Mouse (Mus musculus): ENCODE data around the gene Fam189a1. TPM values are rescaled to one million over a fixed set of nuclear protein-coding genes. Genes with fewer than 3 reads are reported as not detected.

The Fam189a1 gene
- total and polyA plus RNA-seq, 3 experiments, result not detected

DNA sequence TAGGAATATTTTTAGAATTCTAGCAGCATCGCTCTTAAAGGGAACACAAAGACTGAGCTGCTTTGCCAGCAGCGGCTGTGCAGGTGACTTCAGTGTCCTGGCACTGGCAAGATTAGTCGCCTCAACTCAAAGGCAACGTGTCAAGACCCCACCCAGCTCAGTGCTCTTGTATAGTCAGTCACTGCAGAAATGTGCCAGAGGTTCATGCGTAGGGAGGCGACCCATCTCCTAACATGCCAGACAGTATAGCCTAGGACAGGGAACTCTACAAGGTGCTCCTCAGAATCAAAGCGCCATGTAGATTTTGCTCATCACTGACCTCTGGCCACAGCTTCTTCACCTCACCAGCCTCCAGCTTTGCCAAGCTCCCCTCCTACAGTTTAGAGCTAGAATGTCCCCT, 4.8 kb downstream of the Fam189a1 start:
- no peaks in the 10 kb centered on the region for H3K79me2 ChIP-seq (ENCODE audit: control insufficient read depth, insufficient read depth, low read length, poor library complexity)
- H3K9me3 ChIP-seq (replicated peaks; ENCODE audit: insufficient read depth, low read length), result no peaks in the 10 kb centered on the region
- H3K27me3 ChIP-seq (ENCODE audit: control insufficient read depth in 1 of 2, insufficient read depth in 2 of 2, low read length in 2 of 2), result no peaks in the 10 kb centered on the region
- no peak overlapping the region for H3K9ac ChIP-seq (ENCODE audit: control insufficient read depth, low read depth, low read length, poor library complexity, severe bottlenecking)
- DNase-seq (ENCODE audit: low read depth, low spot score), result no peak
- H3K4me3 ChIP-seq (ENCODE audit: control insufficient read depth in 1 of 2, insufficient read depth in 1 of 2, low read depth in 2 of 2, low read length in 2 of 2), result no peak overlapping the region
- no peaks in the 10 kb centered on the region for H3K36me3 ChIP-seq (ENCODE audit: control insufficient read depth in 1 of 2, insufficient read depth in 2 of 2, low read length in 2 of 2)
- no peak overlapping the region for H3K27ac ChIP-seq (ENCODE audit: control insufficient read depth, low read depth, low read length)
- no peaks in the 10 kb centered on the region for H3K4me1 ChIP-seq (ENCODE audit: control insufficient read depth in 1 of 2, insufficient read depth in 2 of 2, low read length in 2 of 2)
- TF ChIP-seq NRF1 (IDR thresholded peaks at IDR 0.05; ENCODE audit: insufficient read depth, low read depth, low read length, poor library complexity, severe bottlenecking) (no peak), E2F4 (IDR thresholded peaks at IDR 0.05; ENCODE audit: borderline replicate concordance, low read depth, low read length) (no peak), SIN3A (IDR thresholded peaks at IDR 0.05; ENCODE audit: low read length) (no peak), ZMIZ1 (IDR thresholded peaks at IDR 0.05; ENCODE audit: low read depth, low read length) (no peak), TBP (IDR thresholded peaks at IDR 0.05; ENCODE audit: low read depth, low read length) (no peak), GATA1 (IDR thresholded peaks at IDR 0.05; ENCODE audit: low read depth, low read length) (no peak), CHD1 (IDR thresholded peaks at IDR 0.05; ENCODE audit: low read depth, low read length) (no peak), MYC (IDR thresholded peaks at IDR 0.05; ENCODE audit: low read depth, low read length) (no peak), BHLHE40 (IDR thresholded peaks at IDR 0.05; ENCODE audit: borderline replicate concordance, low read depth, low read length) (no peak), POLR2AphosphoS5 (IDR thresholded peaks at IDR 0.05; ENCODE audit: borderline replicate concordance, low read depth, low read length) (no peak), ZC3H11A (IDR thresholded peaks at IDR 0.05; ENCODE audit: low read depth, low read length) (no peak), POLR2AphosphoS2 (IDR thresholded peaks at IDR 0.05; ENCODE audit: low read length) (no peak), JUND (IDR thresholded peaks at IDR 0.05; ENCODE audit: low read depth, low read length) (no peak), TAL1 (IDR thresholded peaks at IDR 0.05; ENCODE audit: low read length) (no peak), USF2 (IDR thresholded peaks at IDR 0.05; ENCODE audit: borderline replicate concordance in 1 of 2, insufficient read depth in 1 of 2, low read depth in 1 of 2, low read length in 2 of 2) (no peak), RCOR1 (IDR thresholded peaks at IDR 0.05; ENCODE audit: low read depth, low read length) (no peak), ELF1 (IDR thresholded peaks at IDR 0.05; ENCODE audit: low read depth, low read length) (no peak), MAZ (IDR thresholded peaks at IDR 0.05; ENCODE audit: low read depth, low read length) (no peak), MEF2A (IDR thresholded peaks at IDR 0.05; ENCODE audit: extremely low read depth, insufficient replicate concordance, low read depth, low read length, poor library complexity, severe bottlenecking) (no peak), MAFK (IDR thresholded peaks at IDR 0.05; ENCODE audit: borderline replicate concordance, low read depth, low read length) (no peak)

DNA sequence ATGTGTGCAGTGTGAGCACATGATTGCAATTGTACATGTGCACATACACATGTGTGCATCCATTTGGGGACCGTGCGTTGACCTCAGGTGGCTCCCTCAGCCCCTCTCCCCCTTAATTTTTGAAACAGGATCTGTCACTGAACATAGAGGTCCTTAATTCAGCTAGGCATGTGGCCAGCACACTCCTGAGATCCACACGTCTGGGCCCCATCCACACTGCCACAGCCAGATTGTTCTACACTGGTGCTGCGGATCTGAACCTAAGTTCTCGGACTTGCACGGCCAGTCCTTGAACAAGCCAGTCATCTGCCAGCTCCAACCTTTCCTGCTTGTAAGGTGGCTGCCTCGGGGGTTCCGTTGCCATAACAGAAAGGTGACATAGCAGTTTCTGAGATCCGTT, 7.3 kb downstream of the Fam189a1 start:
- no peaks in the 10 kb centered on the region for H3K36me3 ChIP-seq (ENCODE audit: control insufficient read depth in 1 of 2, insufficient read depth in 2 of 2, low read length in 2 of 2)
- no peaks in the 10 kb centered on the region for H3K27me3 ChIP-seq (ENCODE audit: control insufficient read depth in 1 of 2, insufficient read depth in 2 of 2, low read length in 2 of 2)
- H3K9ac ChIP-seq (ENCODE audit: control insufficient read depth, low read depth, low read length, poor library complexity, severe bottlenecking), result no peak overlapping the region
- no peak for DNase-seq (ENCODE audit: low read depth, low spot score)
- H3K79me2 ChIP-seq (ENCODE audit: control insufficient read depth, insufficient read depth, low read length, poor library complexity), result no peaks in the 10 kb centered on the region
- H3K4me3 ChIP-seq (ENCODE audit: control insufficient read depth in 1 of 2, insufficient read depth in 1 of 2, low read depth in 2 of 2, low read length in 2 of 2), result no peak overlapping the region
- no peak overlapping the region for H3K27ac ChIP-seq (ENCODE audit: control insufficient read depth, low read depth, low read length)
- TF ChIP-seq ETS1 (IDR thresholded peaks at IDR 0.05; ENCODE audit: low read depth, low read length) (no peak), ZNF384 (IDR thresholded peaks at IDR 0.05; ENCODE audit: low read depth, low read length) (no peak), TBP (IDR thresholded peaks at IDR 0.05; ENCODE audit: low read depth, low read length) (no peak), POLR2AphosphoS5 (IDR thresholded peaks at IDR 0.05; ENCODE audit: borderline replicate concordance, low read depth, low read length) (no peak), USF1 (IDR thresholded peaks at IDR 0.05; ENCODE audit: low read depth, low read length) (no peak), RAD21 (IDR thresholded peaks at IDR 0.05; ENCODE audit: low read depth, low read length) (no peak), MEF2A (IDR thresholded peaks at IDR 0.05; ENCODE audit: extremely low read depth, insufficient replicate concordance, low read depth, low read length, poor library complexity, severe bottlenecking) (no peak), E2F4 (IDR thresholded peaks at IDR 0.05; ENCODE audit: borderline replicate concordance, low read depth, low read length) (no peak), MYB (IDR thresholded peaks at IDR 0.05; ENCODE audit: low read depth, low read length) (no peak), MAZ (IDR thresholded peaks at IDR 0.05; ENCODE audit: low read depth, low read length) (no peak), MYC (IDR thresholded peaks at IDR 0.05; ENCODE audit: low read depth, low read length) (no peak), CTCF (IDR thresholded peaks at IDR 0.05 in 2 of 3, conservative IDR thresholded peaks at IDR 0.05 in 1 of 3; ENCODE audit: control insufficient read depth in 1 of 3, insufficient read depth in 1 of 3, low read depth in 2 of 3, low read length in 3 of 3, poor library complexity in 1 of 3, severe bottlenecking in 1 of 3) (no peak), KAT2A (conservative IDR thresholded peaks at IDR 0.05; ENCODE audit: low read depth, low read length) (no peak), ZC3H11A (IDR thresholded peaks at IDR 0.05; ENCODE audit: low read depth, low read length) (no peak), MAFK (IDR thresholded peaks at IDR 0.05; ENCODE audit: borderline replicate concordance, low read depth, low read length) (no peak)
- H3K9me3 ChIP-seq (replicated peaks; ENCODE audit: insufficient read depth, low read length), result no peaks in the 10 kb centered on the region
- no peaks in the 10 kb centered on the region for H3K4me1 ChIP-seq (ENCODE audit: control insufficient read depth in 1 of 2, insufficient read depth in 2 of 2, low read length in 2 of 2)
